In genomic region chr1:170588353-170588752, GRCm38 (mm10) we compare ENCODE assay signal across 8 mouse cellular contexts. TPM values are rescaled to one million over a fixed set of nuclear protein-coding genes. Genes with fewer than 3 reads are reported as not detected.
A peak's percentile ranks its signal among the peaks of the same experiment; 100 is the strongest.
DNase-seq lines count a peak whose midpoint lies in the region; ATAC-seq lines count a peak whose summit lies in the region.

No protein-coding gene starts in this region.

- no peak for ATAC-seq in forebrain, embryonic 15.5 days (replicated peaks)
- no peak for ATAC-seq in kidney, embryonic 14.5 days (ENCODE audit: low FRiP score, low TSS enrichment)
- no peak for ATAC-seq in midbrain, embryonic 14.5 days (ENCODE audit: low FRiP score, low TSS enrichment)

- H3K27me3 ChIP-seq in heart, embryonic 10.5 days (ENCODE audit: insufficient read depth, poor library complexity, severe bottlenecking) = no peaks in the 10 kb centered on the region
- H3K27me3 ChIP-seq in forebrain, embryonic 15.5 days = no peaks in the 10 kb centered on the region
- no peaks in the 10 kb centered on the region for H3K27me3 ChIP-seq in kidney, embryonic 14.5 days (ENCODE audit: control insufficient read depth, insufficient read depth, low read length)
- H3K27me3 ChIP-seq in midbrain, embryonic 14.5 days (ENCODE audit: control insufficient read depth, insufficient read depth, low read length) = 0 out of 2 replicates have a peak, but pooled peaks cover 6% of the 10 kb centered on the region

- peaks cover 28% of the 10 kb centered on the region for H3K36me3 ChIP-seq in heart, embryonic 10.5 days
- H3K36me3 ChIP-seq in forebrain, embryonic 15.5 days = 0 out of 2 replicates have a peak, but pooled peaks cover 6% of the 10 kb centered on the region
- no peaks in the 10 kb centered on the region for H3K36me3 ChIP-seq in kidney, embryonic 14.5 days (ENCODE audit: control insufficient read depth, insufficient read depth, low read length)
- H3K36me3 ChIP-seq in midbrain, embryonic 14.5 days (ENCODE audit: control insufficient read depth, insufficient read depth, low read length) = no peaks in the 10 kb centered on the region

- peak overlapping the region; percentile 87 for H3K4me3 ChIP-seq in heart, embryonic 10.5 days
- H3K4me3 ChIP-seq in forebrain, embryonic 15.5 days = peak overlapping the region; percentile 82
- H3K4me3 ChIP-seq in kidney, embryonic 14.5 days (ENCODE audit: low read length) = peak overlapping the region; percentile 83
- peak overlapping the region; percentile 82 for H3K4me3 ChIP-seq in midbrain, embryonic 14.5 days (replicated peaks; ENCODE audit: low read depth, low read length)

- H3K9me3 ChIP-seq in heart, embryonic 10.5 days = no peaks in the 10 kb centered on the region
- H3K9me3 ChIP-seq in forebrain, embryonic 15.5 days = no peaks in the 10 kb centered on the region
- 0 out of 2 replicates have a peak, but pooled peaks cover 3% of the 10 kb centered on the region for H3K9me3 ChIP-seq in kidney, embryonic 14.5 days (ENCODE audit: control insufficient read depth, low read length)
- H3K9me3 ChIP-seq in midbrain, embryonic 14.5 days (ENCODE audit: control insufficient read depth, low read length) = no peaks in the 10 kb centered on the region; the same call in 1 of the 2 replicates

- 0 out of 2 replicates have a peak overlapping the region, but pooled peaks have one; percentile 9 for H3K9ac ChIP-seq in forebrain, embryonic 15.5 days (replicated peaks)
- H3K9ac ChIP-seq in kidney, embryonic 14.5 days (ENCODE audit: low read depth, low read length) = no peak overlapping the region
- no peak overlapping the region; the same call in 1 of the 2 replicates for H3K9ac ChIP-seq in midbrain, embryonic 14.5 days (replicated peaks; ENCODE audit: low read length)

- WGBS in heart, embryonic 10.5 days = 35% methylated on average over 6 of the region's 6 CpGs
- WGBS in forebrain, embryonic 15.5 days = 24% methylated on average over 6 of the region's 6 CpGs
- 25% methylated on average over 6 of the region's 6 CpGs for WGBS in kidney, embryonic 14.5 days
- WGBS in midbrain, embryonic 14.5 days = 45% methylated on average over 6 of the region's 6 CpGs

- H3K4me1 ChIP-seq in heart, embryonic 10.5 days = peaks cover 33% of the 10 kb centered on the region
- peaks cover 30% of the 10 kb centered on the region for H3K4me1 ChIP-seq in forebrain, embryonic 15.5 days
- H3K4me1 ChIP-seq in kidney, embryonic 14.5 days (ENCODE audit: control insufficient read depth, insufficient read depth, low read length) = peaks cover 11% of the 10 kb centered on the region
- H3K4me1 ChIP-seq in midbrain, embryonic 14.5 days (ENCODE audit: control insufficient read depth, insufficient read depth, low read length) = peaks cover 11% of the 10 kb centered on the region

- no peak for DNase-seq in heart, embryonic 10.5 days (ENCODE audit: low spot score)
- DNase-seq in heart, adult 9 months (ENCODE audit: low spot score in 2 of 2) = no peak
- DNase-seq in midbrain, embryonic 14.5 days = no peak
- no peak for DNase-seq in layer of hippocampus, postnatal 14 days (ENCODE audit: low spot score in 2 of 2)
- DNase-seq in right cerebral cortex, postnatal 36 days (ENCODE audit: low spot score in 2 of 2) = no peak
- no peak for DNase-seq in B cell, adult 2 months

- peak overlapping the region; percentile 95; the same call in 1 of the 2 replicates for H3K27ac ChIP-seq in heart, embryonic 10.5 days
- H3K27ac ChIP-seq in forebrain, embryonic 15.5 days (replicated peaks) = no peak overlapping the region
- no peak overlapping the region for H3K27ac ChIP-seq in kidney, embryonic 14.5 days (ENCODE audit: low read depth, low read length)
- no peak overlapping the region for H3K27ac ChIP-seq in midbrain, embryonic 14.5 days (replicated peaks; ENCODE audit: low read depth, low read length)

- H3K4me2 ChIP-seq in forebrain, embryonic 15.5 days (replicated peaks) = peak overlapping the region; percentile 87
- peak overlapping the region; percentile 94 for H3K4me2 ChIP-seq in kidney, embryonic 14.5 days (replicated peaks; ENCODE audit: low read depth, low read length)
- H3K4me2 ChIP-seq in midbrain, embryonic 14.5 days (ENCODE audit: low read length) = peak overlapping the region; percentile 91

RNA-seq across cellular contexts. Expression of gene Nos1ap, which starts 1.3 kb away (rescaled TPM):
- 25.1 and 25.2 TPM in 2 replicates for polyA plus RNA-seq in heart, embryonic 10.5 days (2016; fragmentation: Nextera tagmentation; extraction: Ambion mirVana)
- 25.4 and 27.0 TPM in 2 replicates for polyA plus RNA-seq in forebrain, embryonic 15.5 days (2015; fragmentation: Nextera tagmentation; extraction: Ambion mirVana)
- polyA plus RNA-seq in kidney, embryonic 14.5 days (2014; fragmentation: Nextera tagmentation; extraction: Ambion mirVana) = 13.9 and 16.6 TPM in 2 replicates
- polyA plus RNA-seq in midbrain, embryonic 14.5 days (2014; fragmentation: Nextera tagmentation; extraction: Ambion mirVana) = 13.0 and 16.9 TPM in 2 replicates
- total RNA-seq in layer of hippocampus, postnatal 14 days (2021) = 100 to 1,000 TPM; 127 to 160 TPM

RNA-seq across cellular contexts. Expression of gene Olfml2b, which starts 56.0 kb away (rescaled TPM):
- polyA plus RNA-seq in heart, embryonic 10.5 days (2016; fragmentation: Nextera tagmentation; extraction: Ambion mirVana) = 31.4 and 51.0 TPM in 2 replicates
- 10.1 and 11.4 TPM in 2 replicates for polyA plus RNA-seq in forebrain, embryonic 15.5 days (2015; fragmentation: Nextera tagmentation; extraction: Ambion mirVana)
- polyA plus RNA-seq in kidney, embryonic 14.5 days (2014; fragmentation: Nextera tagmentation; extraction: Ambion mirVana) = 4.2 and 6.0 TPM in 2 replicates
- 3.0 and 3.7 TPM in 2 replicates for polyA plus RNA-seq in midbrain, embryonic 14.5 days (2014; fragmentation: Nextera tagmentation; extraction: Ambion mirVana)
- 10 to 100 TPM; 30.0 to 34.8 TPM for total RNA-seq in layer of hippocampus, postnatal 14 days (2021)
